Mouse (Mus musculus): ENCODE measurements at regions not wholly inside any gene's neighbourhood (a gene's known extent, or its start where the extent isn't known, plus 50 kb on each side); places are given as distances from the start of the nearest gene placed in this dataset.

DNA sequence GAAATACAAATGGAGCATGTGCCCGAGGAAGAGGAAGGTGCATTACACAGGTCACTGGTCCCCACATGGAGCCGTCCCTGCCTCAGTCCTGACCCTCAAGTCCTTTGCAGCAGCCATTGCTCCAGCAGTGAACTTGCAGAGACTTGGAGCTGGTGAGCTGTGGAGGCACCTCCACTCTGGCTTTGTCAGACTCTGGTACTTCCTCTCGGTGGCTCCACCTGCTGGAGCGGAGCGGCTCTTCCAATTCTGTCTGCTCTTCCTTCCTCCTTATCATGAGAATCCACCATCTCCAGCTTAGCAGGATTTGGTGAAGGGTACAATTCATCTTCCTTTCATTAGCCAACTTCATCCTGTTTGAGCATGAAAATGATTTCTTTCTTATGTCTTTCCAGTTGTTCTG is 149.3 kb upstream of the Slc7a14 start:
- Histone ChIP-seq H3K36me3 (ENCODE audit: control insufficient read depth, insufficient read depth, low read length) (no peaks in the 10 kb centered on the region), H3K27ac (ENCODE audit: low read depth, low read length) (no peak overlapping the region), H3K4me2 (replicated peaks; ENCODE audit: low read depth, low read length) (no peak overlapping the region), H3K4me1 (replicated peaks; ENCODE audit: control insufficient read depth, insufficient read depth, low read length) (no peaks in the 10 kb centered on the region), H3K27me3 (ENCODE audit: control insufficient read depth, insufficient read depth, low read length) (no peaks in the 10 kb centered on the region), H3K9ac (ENCODE audit: low read depth, low read length) (no peak overlapping the region), H3K9me3 (ENCODE audit: control insufficient read depth, low read length) (no peaks in the 10 kb centered on the region), H3K4me3 (ENCODE audit: low read depth, low read length) (no peak overlapping the region)
- 61% methylated on average over 5 of the region's 5 CpGs for WGBS
- ATAC-seq (ENCODE audit: low FRiP score) (no peak), DNase-seq (ENCODE audit: low spot score) (peak; percentile 41)

DNA sequence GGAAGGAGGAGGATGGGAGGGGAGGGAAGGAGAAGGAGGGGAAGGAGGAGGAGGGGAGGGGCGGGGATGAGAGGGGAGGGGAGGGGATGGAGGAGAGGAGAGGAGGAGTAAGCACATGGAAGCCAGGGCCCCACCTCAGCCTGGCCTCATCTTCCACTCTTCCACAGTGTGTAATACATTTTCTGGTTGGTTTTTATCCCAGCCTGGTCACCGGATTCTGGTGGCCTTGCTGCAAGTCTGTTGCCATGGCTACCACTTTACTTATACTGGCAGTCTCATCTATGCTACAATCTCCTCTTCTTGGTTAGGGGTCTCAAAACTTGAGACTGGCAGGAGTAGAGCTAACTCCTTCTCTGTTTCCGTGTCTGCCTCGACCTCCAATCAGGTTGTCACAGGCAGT is 147.8 kb upstream of the Slc7a14 start:
- peak; percentile 10 for DNase-seq (ENCODE audit: low spot score)
- Histone ChIP-seq H3K4me2 (replicated peaks; ENCODE audit: low read depth, low read length) (no peak overlapping the region), H3K4me3 (ENCODE audit: low read depth, low read length) (no peak overlapping the region), H3K27ac (ENCODE audit: low read depth, low read length) (no peak overlapping the region), H3K9ac (ENCODE audit: low read depth, low read length) (no peak overlapping the region), H3K36me3 (ENCODE audit: control insufficient read depth, insufficient read depth, low read length) (no peaks in the 10 kb centered on the region), H3K4me1 (replicated peaks; ENCODE audit: control insufficient read depth, insufficient read depth, low read length) (no peaks in the 10 kb centered on the region), H3K27me3 (ENCODE audit: control insufficient read depth, insufficient read depth, low read length) (no peaks in the 10 kb centered on the region), H3K9me3 (ENCODE audit: control insufficient read depth, low read length) (no peaks in the 10 kb centered on the region)
- ATAC-seq (ENCODE audit: low FRiP score), result 0 out of 2 replicates have a peak, but pooled peaks have one; percentile 45
- 64% methylated on average over 3 of the region's 4 CpGs for WGBS

- no peak overlapping the region for H3K27ac ChIP-seq (ENCODE audit: low read depth, low read length)
- H3K9me3 ChIP-seq (ENCODE audit: control insufficient read depth, low read length), result no peaks in the 10 kb centered on the region
- ATAC-seq (ENCODE audit: low FRiP score) (no peak), DNase-seq (ENCODE audit: low spot score) (no peak)
- H3K4me2 ChIP-seq (replicated peaks; ENCODE audit: low read depth, low read length), result no peak overlapping the region
- no peaks in the 10 kb centered on the region for H3K4me1 ChIP-seq (replicated peaks; ENCODE audit: control insufficient read depth, insufficient read depth, low read length)
- H3K36me3 ChIP-seq (ENCODE audit: control insufficient read depth, insufficient read depth, low read length), result no peaks in the 10 kb centered on the region
- WGBS, result 85% methylated on average over 5 of the region's 5 CpGs
- no peaks in the 10 kb centered on the region for H3K27me3 ChIP-seq (ENCODE audit: control insufficient read depth, insufficient read depth, low read length)
- no peak overlapping the region for H3K9ac ChIP-seq (ENCODE audit: low read depth, low read length)
- H3K4me3 ChIP-seq (ENCODE audit: low read depth, low read length), result no peak overlapping the region
Measured at GRCm38 (mm10) chr3:31455031-31455430, 144.9 kb upstream of the Slc7a14 start.

DNA sequence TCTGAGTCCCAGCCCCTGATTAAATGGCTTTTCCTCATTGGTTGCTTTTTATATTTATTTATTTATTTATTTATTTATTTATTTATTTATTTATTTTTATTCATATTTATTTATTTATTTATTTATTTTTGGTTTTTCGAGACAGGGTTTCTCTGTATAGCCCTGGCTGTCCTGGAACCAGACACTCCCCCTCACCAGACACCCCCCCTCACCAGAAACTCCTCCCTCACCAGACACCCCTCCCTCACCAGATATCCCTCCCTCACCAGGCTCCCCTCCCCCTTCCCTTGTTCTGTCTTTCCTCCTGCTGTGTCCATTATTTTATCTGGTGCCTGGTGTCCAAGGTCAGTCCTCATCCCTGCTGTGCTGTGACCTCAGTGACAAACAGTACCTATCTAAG is 134.7 kb upstream of the Slc7a14 start:
- Histone ChIP-seq H3K4me3 (ENCODE audit: low read depth, low read length) (no peak overlapping the region), H3K27me3 (ENCODE audit: control insufficient read depth, insufficient read depth, low read length) (no peaks in the 10 kb centered on the region), H3K36me3 (ENCODE audit: control insufficient read depth, insufficient read depth, low read length) (no peaks in the 10 kb centered on the region), H3K4me2 (replicated peaks; ENCODE audit: low read depth, low read length) (no peak overlapping the region), H3K9ac (ENCODE audit: low read depth, low read length) (no peak overlapping the region), H3K9me3 (ENCODE audit: control insufficient read depth, low read length) (no peaks in the 10 kb centered on the region), H3K4me1 (replicated peaks; ENCODE audit: control insufficient read depth, insufficient read depth, low read length) (no peaks in the 10 kb centered on the region), H3K27ac (ENCODE audit: low read depth, low read length) (no peak overlapping the region)
- DNase-seq (ENCODE audit: low spot score) (no peak), ATAC-seq (ENCODE audit: low FRiP score) (no peak)
- WGBS, result 95% methylated on average over 1 of the region's 1 CpGs

- WGBS, result 86% methylated on average over 7 of the region's 7 CpGs
- Histone ChIP-seq H3K4me2 (replicated peaks; ENCODE audit: low read depth, low read length) (no peak overlapping the region), H3K36me3 (ENCODE audit: control insufficient read depth, insufficient read depth, low read length) (no peaks in the 10 kb centered on the region), H3K27me3 (ENCODE audit: control insufficient read depth, insufficient read depth, low read length) (no peaks in the 10 kb centered on the region), H3K4me3 (ENCODE audit: low read depth, low read length) (no peak overlapping the region), H3K9ac (ENCODE audit: low read depth, low read length) (no peak overlapping the region), H3K4me1 (replicated peaks; ENCODE audit: control insufficient read depth, insufficient read depth, low read length) (no peaks in the 10 kb centered on the region), H3K27ac (ENCODE audit: low read depth, low read length) (no peak overlapping the region), H3K9me3 (ENCODE audit: control insufficient read depth, low read length) (no peaks in the 10 kb centered on the region)
- DNase-seq (ENCODE audit: low spot score) (no peak), ATAC-seq (ENCODE audit: low FRiP score) (no peak)
Measured at GRCm38 (mm10) chr3:31444311-31444710, 134.1 kb upstream of the Slc7a14 start.

- no peak for ATAC-seq (ENCODE audit: low FRiP score)
- WGBS, result 92% methylated on average over 5 of the region's 5 CpGs
Measured at GRCm38 (mm10) chr3:31443894-31444293, 133.7 kb upstream of the Slc7a14 start.

DNA sequence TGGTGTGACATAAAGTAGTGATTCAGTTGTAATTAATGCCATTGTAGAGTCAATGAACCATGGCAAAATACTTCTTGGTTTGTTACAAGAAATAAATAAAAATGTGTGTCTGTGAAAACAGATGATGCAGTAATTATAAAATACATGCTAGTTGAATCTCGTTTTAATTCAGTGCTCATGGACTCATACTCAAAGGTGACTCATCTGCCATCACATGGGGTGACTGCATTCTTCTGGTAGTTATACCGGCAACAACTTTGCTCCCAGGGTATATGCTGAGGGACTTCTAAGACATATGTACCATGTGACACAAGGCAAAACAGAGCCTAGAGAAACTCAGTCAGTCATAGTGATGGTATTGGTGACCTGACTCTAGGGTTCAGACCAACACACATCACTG is 130.1 kb upstream of the Slc7a14 start:
- no peaks in the 10 kb centered on the region for H3K36me3 ChIP-seq (ENCODE audit: control insufficient read depth, insufficient read depth, low read length)
- no peak overlapping the region for H3K4me3 ChIP-seq (ENCODE audit: low read depth, low read length)
- no peak overlapping the region for H3K27ac ChIP-seq (ENCODE audit: low read depth, low read length)
- H3K9ac ChIP-seq (ENCODE audit: low read depth, low read length), result no peak overlapping the region
- no peak overlapping the region for H3K4me2 ChIP-seq (replicated peaks; ENCODE audit: low read depth, low read length)
- H3K27me3 ChIP-seq (ENCODE audit: control insufficient read depth, insufficient read depth, low read length), result no peaks in the 10 kb centered on the region
- ATAC-seq (ENCODE audit: low FRiP score) (no peak), DNase-seq (ENCODE audit: low spot score) (no peak)
- H3K4me1 ChIP-seq (replicated peaks; ENCODE audit: control insufficient read depth, insufficient read depth, low read length), result no peaks in the 10 kb centered on the region
- H3K9me3 ChIP-seq (ENCODE audit: control insufficient read depth, low read length), result no peaks in the 10 kb centered on the region
- WGBS, result 88% methylated on average over 2 of the region's 2 CpGs

More at GRCm38 (mm10) chr3:31443894-31444293, 133.7 kb upstream of the Slc7a14 start:
- no peaks in the 10 kb centered on the region for H3K36me3 ChIP-seq (ENCODE audit: control insufficient read depth, insufficient read depth, low read length)
- H3K27ac ChIP-seq (ENCODE audit: low read depth, low read length), result no peak overlapping the region
- no peaks in the 10 kb centered on the region for H3K27me3 ChIP-seq (ENCODE audit: control insufficient read depth, insufficient read depth, low read length)
- H3K4me1 ChIP-seq (replicated peaks; ENCODE audit: control insufficient read depth, insufficient read depth, low read length), result no peaks in the 10 kb centered on the region
- no peaks in the 10 kb centered on the region for H3K9me3 ChIP-seq (ENCODE audit: control insufficient read depth, low read length)
- no peak overlapping the region for H3K4me2 ChIP-seq (replicated peaks; ENCODE audit: low read depth, low read length)
- no peak overlapping the region for H3K9ac ChIP-seq (ENCODE audit: low read depth, low read length)
- no peak overlapping the region for H3K4me3 ChIP-seq (ENCODE audit: low read depth, low read length)
- DNase-seq (ENCODE audit: low spot score), result no peak

- H3K27ac ChIP-seq (ENCODE audit: low read depth, low read length), result no peak overlapping the region
- WGBS, result 86% methylated on average over 3 of the region's 3 CpGs
- no peak overlapping the region for H3K4me3 ChIP-seq (ENCODE audit: low read depth, low read length)
- H3K9ac ChIP-seq (ENCODE audit: low read depth, low read length), result no peak overlapping the region
- DNase-seq (ENCODE audit: low spot score), result no peak
- H3K9me3 ChIP-seq (ENCODE audit: control insufficient read depth, low read length), result no peaks in the 10 kb centered on the region
- no peaks in the 10 kb centered on the region for H3K4me1 ChIP-seq (replicated peaks; ENCODE audit: control insufficient read depth, insufficient read depth, low read length)
- no peaks in the 10 kb centered on the region for H3K27me3 ChIP-seq (ENCODE audit: control insufficient read depth, insufficient read depth, low read length)
- no peak overlapping the region for H3K4me2 ChIP-seq (replicated peaks; ENCODE audit: low read depth, low read length)
- no peak for ATAC-seq (ENCODE audit: low FRiP score)
- H3K36me3 ChIP-seq (ENCODE audit: control insufficient read depth, insufficient read depth, low read length), result no peaks in the 10 kb centered on the region
Measured at GRCm38 (mm10) chr3:31437970-31438369, 127.8 kb upstream of the Slc7a14 start.

GRCm38 (mm10) chr3:31435204-31435963 is 125.2 kb upstream of the Slc7a14 start:
- ATAC-seq (ENCODE audit: low FRiP score), result no peak
- Histone ChIP-seq H3K27ac (ENCODE audit: low read depth, low read length) (no peak overlapping the region), H3K4me1 (replicated peaks; ENCODE audit: control insufficient read depth, insufficient read depth, low read length) (no peaks in the 10 kb centered on the region), H3K9me3 (ENCODE audit: control insufficient read depth, low read length) (no peaks in the 10 kb centered on the region), H3K9ac (ENCODE audit: low read depth, low read length) (no peak overlapping the region), H3K36me3 (ENCODE audit: control insufficient read depth, insufficient read depth, low read length) (no peaks in the 10 kb centered on the region), H3K4me3 (ENCODE audit: low read depth, low read length) (no peak overlapping the region), H3K4me2 (replicated peaks; ENCODE audit: low read depth, low read length) (no peak overlapping the region), H3K27me3 (ENCODE audit: control insufficient read depth, insufficient read depth, low read length) (no peaks in the 10 kb centered on the region)
- no peak for DNase-seq (ENCODE audit: low spot score)
- WGBS, result 80% methylated on average over 3 of the region's 3 CpGs

All from hindbrain, embryonic 11.5 days (tissue).